In genomic region chr1:140531285-140531908, GRCm38 (mm10) we compare ENCODE assay signal across 8 mouse cellular contexts.
DNase-seq lines count a peak whose midpoint lies in the region; ATAC-seq and TF ChIP-seq lines count a peak whose summit lies in the region.

No protein-coding gene starts in this region.

- peak; percentile 60 to 63 for DNase-seq in cerebellum, postnatal 10 days
- DNase-seq in cerebellum, adult 2 months = no peak
- DNase-seq in 3134 (ENCODE audit: extremely low read depth, insufficient read length, low spot score) = peak; percentile 1
- DNase-seq in brain, embryonic 14.5 days (ENCODE audit: low read depth) = peak; percentile 77
- DNase-seq in heart, postnatal 4 days = peak; percentile 59
- DNase-seq in left cerebral cortex, postnatal 14 days (ENCODE audit: low spot score in 2 of 2) = peak; percentile 61 to 70
- DNase-seq in spleen, postnatal 4 days (ENCODE audit: low spot score in 2 of 2) = no peak

- no peak overlapping the region for H3K4me2 ChIP-seq in neural tube, embryonic 12.5 days (replicated peaks)

- H3K27me3 ChIP-seq in cerebellum, adult 2 months (ENCODE audit: control insufficient read depth, insufficient read depth, low read length) = no peaks in the 10 kb centered on the region
- no peaks in the 10 kb centered on the region for H3K27me3 ChIP-seq in neural tube, embryonic 12.5 days (replicated peaks)

- H3K36me3 ChIP-seq in neural tube, embryonic 12.5 days = no peaks in the 10 kb centered on the region

- WGBS in cerebellum, adult 2 months = 35% methylated on average over 4 of the region's 4 CpGs
- 42% methylated on average over 4 of the region's 4 CpGs for WGBS in neural tube, embryonic 12.5 days

- H3K9ac ChIP-seq in neural tube, embryonic 12.5 days = no peak overlapping the region

- H3K4me1 ChIP-seq in cerebellum, adult 2 months (ENCODE audit: control insufficient read depth, insufficient read depth, low read length) = no peaks in the 10 kb centered on the region
- no peaks in the 10 kb centered on the region for H3K4me1 ChIP-seq in neural tube, embryonic 12.5 days

- no peak overlapping the region for H3K4me3 ChIP-seq in cerebellum, adult 2 months (replicated peaks; ENCODE audit: insufficient read depth, low read depth, low read length)
- no peak overlapping the region for H3K4me3 ChIP-seq in neural tube, embryonic 12.5 days

- H3K27ac ChIP-seq in cerebellum, adult 2 months (ENCODE audit: insufficient read depth, low read length) = no peak overlapping the region
- no peak overlapping the region for H3K27ac ChIP-seq in neural tube, embryonic 12.5 days

- H3K9me3 ChIP-seq in neural tube, embryonic 12.5 days = no peaks in the 10 kb centered on the region

- TF ChIP-seq CTCF in cerebellum, adult 2 months (IDR thresholded peaks at IDR 0.05; ENCODE audit: borderline replicate concordance, insufficient read depth, low read depth, low read length) = no peak
- TF ChIP-seq CTCF in brain, embryonic 14.5 days (IDR thresholded peaks at IDR 0.05; ENCODE audit: borderline replicate concordance, extremely low read depth, insufficient read depth, insufficient read length) = peak; percentile 65; the same call in 1 of the 2 replicates

- 0 out of 2 replicates have a peak, but pooled peaks have one; percentile 29 for ATAC-seq in neural tube, embryonic 12.5 days (ENCODE audit: low FRiP score, low read depth)

- TF ChIP-seq POLR2A in cerebellum, adult 2 months (IDR thresholded peaks at IDR 0.05; ENCODE audit: borderline replicate concordance, insufficient read depth, low read length) = no peak
- no peak for TF ChIP-seq POLR2A in brain, embryonic 14.5 days (IDR thresholded peaks at IDR 0.05; ENCODE audit: borderline replicate concordance, extremely low read depth, insufficient read depth, insufficient read length, poor library complexity, severe bottlenecking)

- intact Hi-C loops in left cerebral cortex, postnatal 14 days (cut with DNase I) = loop anchor here (2.0 to 5.0 kb wide), 2 partner anchors 131 to 359 kb away; no protein-coding TSS in a partner anchor

Comparison
In these comparisons a context has a peak if more than half of its experiments do, and no peak if none do; other contexts are left out.
1. DNase-seq: peak in cerebellum, postnatal 10 days (2 of 2), 3134 (single experiment), brain, embryonic 14.5 days (single experiment), heart, postnatal 4 days (single experiment) and left cerebral cortex, postnatal 14 days (2 of 2); none in cerebellum, adult 2 months (0 of 2) and spleen, postnatal 4 days (0 of 2).